Mouse (Mus musculus) layer of hippocampus, adult 8-10 months (tissue): ENCODE measurements around the gene Apol6. TPM values are rescaled to one million over a fixed set of nuclear protein-coding genes. Genes with fewer than 3 reads are reported as not detected.

Experiments
- DNase-seq, 2 experiments: peaks; one replicate each; pipeline ENCODE4 v3.0.0; 2022; ENCODE audit warnings: low spot score in 2 of 2
- total RNA-seq, 4 experiments: library from RNA; stranded (reverse); gene quantifications; 2 replicates each; pipeline ENCODE4 v1.2.4; 2022

The Apol6 gene
- total RNA-seq, 4 experiments from 2014 or later: 0.47 TPM; not detected in 3

DNA sequence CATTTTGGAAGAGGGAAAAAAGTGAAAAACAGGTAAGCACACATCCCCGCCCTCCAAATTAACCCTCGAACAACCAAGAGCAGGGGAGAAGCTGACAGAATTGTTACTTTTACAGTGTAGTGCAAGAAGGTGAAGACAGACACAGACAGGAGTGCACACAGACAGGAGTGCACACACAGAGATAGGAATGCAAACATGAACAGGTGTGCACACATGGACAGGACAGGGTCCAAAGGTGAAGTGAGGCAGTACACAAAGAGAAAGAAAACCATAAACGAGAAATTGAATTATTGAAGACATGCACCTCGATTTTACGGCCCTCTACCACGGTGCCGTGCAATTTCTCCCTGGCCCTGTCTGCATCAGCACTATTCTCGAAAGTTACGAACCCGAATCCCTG, 60.7 kb downstream of the Apol6 start:
- DNase-seq: no peak

Other genes starting within 250 kb of the Apol6 start
- gene Zfp251, start 173.3 kb upstream of the Apol6 start, total RNA-seq: 10 to 100 TPM; 42.8 to 49.8 (median 45.5) TPM
- gene Zfp7, start 165.5 kb upstream of the Apol6 start, total RNA-seq: 1 to 10 TPM; 6.1 to 7.9 (median 6.8) TPM
- 1 to 10 TPM in 2 of 4 experiments, under 1 TPM in 1, not detected in 1; 0.74 to 2.7 (median 1.8) TPM for gene Gm49527, start 165.4 kb upstream of the Apol6 start, total RNA-seq
- 1 to 10 TPM; 5.1 to 6.3 (median 5.6) TPM for gene Zfp647, start 119.3 kb upstream of the Apol6 start, total RNA-seq
- 10 to 100 TPM; 24.1 to 33.1 (median 28.1) TPM for gene 1110038F14Rik, start 96.2 kb upstream of the Apol6 start, total RNA-seq
- 1 to 10 TPM in 1 of 4 experiments, under 1 TPM in 2, not detected in 1; 0.31 to 2.2 (median 0.52) TPM for gene Mb, start 5.9 kb downstream of the Apol6 start, total RNA-seq